Mouse (Mus musculus) kidney, adult 8-10 months (tissue): ENCODE measurements around the gene Atp6v1fnb.

Experiments
- DNase-seq, 2 experiments: peaks; one replicate each; pipeline ENCODE4 v3.0.0; 2022

Gene Atp6v1fnb

GRCm38 (mm10) chr6:29467583-29468354 is 3.5 kb upstream of the Atp6v1fnb start, which contains the start of gene Atp6v1f:
Gene Atp6v1f, plus strand, starts transcription at chr6:29467718.
- peak; percentile 93 to 94 for DNase-seq

- peak; percentile 40 to 65 for DNase-seq
Measured at GRCm38 (mm10) chr6:29468851-29469250, 2.4 kb upstream of the Atp6v1fnb start.

GRCm38 (mm10) chr6:29473941-29474691 is 2.9 kb downstream of the Atp6v1fnb start:
- peak; percentile 89 to 91 for DNase-seq

GRCm38 (mm10) chr6:29474736-29475135 is 3.5 kb downstream of the Atp6v1fnb start:
- DNase-seq = peak; percentile 75 to 76

- no peak for DNase-seq
Measured at GRCm38 (mm10) chr6:29482691-29483090, 11.5 kb downstream of the Atp6v1fnb start.

- peak; percentile 54 to 67 for DNase-seq
Measured at GRCm38 (mm10) chr6:29484716-29485559, 13.7 kb downstream of the Atp6v1fnb start.

GRCm38 (mm10) chr6:29485951-29486350 is 14.7 kb downstream of the Atp6v1fnb start:
- no peak for DNase-seq

GRCm38 (mm10) chr6:29494101-29494500 is 22.9 kb downstream of the Atp6v1fnb start:
- peak; percentile 25 to 45 for DNase-seq

GRCm38 (mm10) chr6:29496270-29496669 is 25.0 kb downstream of the Atp6v1fnb start:
- no peak for DNase-seq

GRCm38 (mm10) chr6:29497791-29498190 is 26.6 kb downstream of the Atp6v1fnb start:
- no peak for DNase-seq

- no peak for DNase-seq
Measured at GRCm38 (mm10) chr6:29500177-29500576, 28.9 kb downstream of the Atp6v1fnb start.

- no peak for DNase-seq
Measured at GRCm38 (mm10) chr6:29500810-29501209, 29.6 kb downstream of the Atp6v1fnb start.

- no peak for DNase-seq
Measured at GRCm38 (mm10) chr6:29501599-29501998, 30.4 kb downstream of the Atp6v1fnb start.

- no peak for DNase-seq
Measured at GRCm38 (mm10) chr6:29505493-29505892, 34.3 kb downstream of the Atp6v1fnb start.

- no peak for DNase-seq
Measured at GRCm38 (mm10) chr6:29506834-29507233, 35.6 kb downstream of the Atp6v1fnb start.

- peak; percentile 64 for DNase-seq
Measured at GRCm38 (mm10) chr6:29507447-29508309, 36.4 kb downstream of the Atp6v1fnb start, which contains the start of gene Kcp. Gene Kcp, minus strand, starts transcription at chr6:29507952.

- no peak for DNase-seq
Measured at GRCm38 (mm10) chr6:29509086-29509485, 37.8 kb downstream of the Atp6v1fnb start.

GRCm38 (mm10) chr6:29513284-29513683 is 42.0 kb downstream of the Atp6v1fnb start:
- DNase-seq = peak; percentile 75 to 77

GRCm38 (mm10) chr6:29517139-29517538 is 45.9 kb downstream of the Atp6v1fnb start:
- peak; percentile 59 to 75 for DNase-seq

GRCm38 (mm10) chr6:29522626-29523300 is 51.5 kb downstream of the Atp6v1fnb start:
- DNase-seq = peak; percentile 55 to 72
